Mouse (Mus musculus): ENCODE measurements around the gene Fhl2.

DNA sequence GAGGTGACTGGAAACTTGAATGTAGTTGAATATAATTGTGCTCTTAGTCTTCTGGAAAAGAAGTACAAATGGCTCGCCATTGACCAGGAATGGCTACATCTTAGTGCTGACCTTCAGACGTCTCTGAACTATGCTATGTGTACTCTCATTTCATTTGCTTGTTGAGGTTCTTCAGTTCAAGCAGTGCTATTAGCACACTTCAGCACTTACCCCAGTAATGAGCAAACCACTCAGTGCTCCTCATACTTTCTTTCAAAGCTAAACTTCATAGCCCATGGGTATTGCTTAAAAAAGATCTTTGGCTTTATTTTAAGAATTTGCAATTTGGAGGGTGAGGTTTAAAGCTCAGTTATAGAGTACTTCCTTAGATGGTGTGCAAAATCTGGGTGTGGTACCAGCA lies 88.1 kb downstream of the Fhl2 start:
- no peak for TF ChIP-seq CTCF (IDR thresholded peaks at IDR 0.05; ENCODE audit: low read depth)
- no peak for TF ChIP-seq EP300 (optimal IDR thresholded peaks at IDR 0.05)
